Mouse (Mus musculus): ENCODE data around the gene Ppa1. TPM values are rescaled to one million over a fixed set of nuclear protein-coding genes. Genes with fewer than 3 reads are reported as not detected.

Ppa1 gene
- total and polyA plus RNA-seq, 3 experiments, result 178 to 337 (median 249) TPM

GRCm38 (mm10) chr10:61599556-61600114 lies 48.7 kb upstream of the Ppa1 start:
- H3K4me1 ChIP-seq (ENCODE audit: control insufficient read depth in 1 of 2, insufficient read depth in 2 of 2), result peaks cover 14 to 55% of the 10 kb centered on the region in 2 experiments; a peak in 3 of 4 replicates
- dilution Hi-C loops (cut with MboI; ENCODE audit: extremely low pct_ligation_motif_present, extremely low pct_unique_long_range_greater_than_20kb, low sequenced_read_pairs), result no loop called here
- no peaks in the 10 kb centered on the region for H3K79me2 ChIP-seq (replicated peaks; ENCODE audit: control insufficient read depth, extremely low read depth, insufficient read depth, poor library complexity, severe bottlenecking)
- H3K4me3 ChIP-seq (replicated peaks in 1 of 3; ENCODE audit: low read depth in 2 of 3, low read length in 2 of 3, poor library complexity in 1 of 3), result no peak overlapping the region
- H3K27ac ChIP-seq (ENCODE audit: insufficient read depth, low read depth), result peak overlapping the region; percentile 64
- peak overlapping the region; percentile 40; the same call in 1 of the 2 replicates for H3K9ac ChIP-seq (ENCODE audit: insufficient read depth, low read depth)
- peak overlapping the region; percentile 39 for H3K4me2 ChIP-seq (ENCODE audit: insufficient read depth, low read depth, poor library complexity, severe bottlenecking)
- in situ Hi-C loops (cut with MboI; ENCODE audit: low pct_ligation_motif_present, low pct_unique_long_range_greater_than_20kb, low sequenced_read_pairs), result loop anchor here (5.0 kb wide), 1 partner anchor 122 kb away; the partner anchor contains the start of gene Lrrc20
- H3K27me3 ChIP-seq (replicated peaks), result no peaks in the 10 kb centered on the region
- H3K9me3 ChIP-seq (replicated peaks; ENCODE audit: low read length), result peaks cover 3% of the 10 kb centered on the region
- DNase-seq (ENCODE audit: extremely low read depth), result peak; percentile 56
- no peaks in the 10 kb centered on the region for H3K36me3 ChIP-seq (replicated peaks in 1 of 2; ENCODE audit: control insufficient read depth in 1 of 2, insufficient read depth in 1 of 2, low read length in 1 of 2)
- TF ChIP-seq IRF4 (IDR thresholded peaks at IDR 0.05; ENCODE audit: low read depth, low read length), result peak; percentile 68; the same call in 1 of the 2 replicates
- TF ChIP-seq CHD1 (IDR thresholded peaks at IDR 0.05; ENCODE audit: low read depth, low read length), result no peak
- TF ChIP-seq MAZ (IDR thresholded peaks at IDR 0.05; ENCODE audit: low read depth, low read length), result 0 out of 2 replicates have a peak, but pooled peaks have one; percentile 42
- TF ChIP-seq SIN3A (IDR thresholded peaks at IDR 0.05; ENCODE audit: low read length), result peak; percentile 67
- TF ChIP-seq POLR2A (IDR thresholded peaks at IDR 0.05; ENCODE audit: low read depth, low read length), result peak; percentile 32; the same call in 1 of the 2 replicates
- 0 out of 2 replicates have a peak, but pooled peaks have one; percentile 16 for TF ChIP-seq NELFE (IDR thresholded peaks at IDR 0.05; ENCODE audit: low read depth, low read length)
- no peak for TF ChIP-seq MXI1 (IDR thresholded peaks at IDR 0.05; ENCODE audit: low read depth, low read length)
- peak; percentile 55; the same call in 1 of the 2 replicates for TF ChIP-seq MEF2A (IDR thresholded peaks at IDR 0.05; ENCODE audit: borderline replicate concordance, low read depth, low read length)
- peak; percentile 53 for TF ChIP-seq BHLHE40 (IDR thresholded peaks at IDR 0.05; ENCODE audit: low read depth, low read length)
- peak; percentile 32; the same call in 1 of the 2 replicates for TF ChIP-seq EP300 (IDR thresholded peaks at IDR 0.05; ENCODE audit: low read length)
- peak; percentile 94 for TF ChIP-seq ZNF384 (IDR thresholded peaks at IDR 0.05; ENCODE audit: low read depth, low read length)
- TF ChIP-seq RCOR1 (conservative IDR thresholded peaks at IDR 0.05; ENCODE audit: low read depth, low read length), result 0 out of 2 replicates have a peak, but pooled peaks have one; percentile 34
- no peak for TF ChIP-seq PAX5 (IDR thresholded peaks at IDR 0.05; ENCODE audit: low read length)
- TF ChIP-seq ETS1 (conservative IDR thresholded peaks at IDR 0.05; ENCODE audit: low read depth, low read length), result peak; percentile 66; the same call in 1 of the 2 replicates
- TF ChIP-seq TCF12 (IDR thresholded peaks at IDR 0.05; ENCODE audit: low read depth, low read length), result peak; percentile 43; the same call in 1 of the 2 replicates

GRCm38 (mm10) chr10:61602283-61603033 lies 45.9 kb upstream of the Ppa1 start:
- H3K79me2 ChIP-seq (replicated peaks; ENCODE audit: control insufficient read depth, extremely low read depth, insufficient read depth, poor library complexity, severe bottlenecking), result no peaks in the 10 kb centered on the region
- H3K4me2 ChIP-seq (ENCODE audit: insufficient read depth, low read depth, poor library complexity, severe bottlenecking), result peak overlapping the region; percentile 91
- H3K9me3 ChIP-seq (replicated peaks; ENCODE audit: low read length), result peaks cover 3% of the 10 kb centered on the region
- dilution Hi-C loops (cut with MboI; ENCODE audit: extremely low pct_ligation_motif_present, extremely low pct_unique_long_range_greater_than_20kb, low sequenced_read_pairs) (no loop called here), in situ Hi-C loops (cut with MboI; ENCODE audit: low pct_ligation_motif_present, low pct_unique_long_range_greater_than_20kb, low sequenced_read_pairs) (loop anchor here (5.0 kb wide), 1 partner anchor 125 kb away; the partner anchor contains the start of gene Lrrc20)
- peak overlapping the region; percentile 33 to 58 (median 41) for H3K4me3 ChIP-seq (replicated peaks in 1 of 3; ENCODE audit: low read depth in 2 of 3, low read length in 2 of 3, poor library complexity in 1 of 3)
- H3K27ac ChIP-seq (ENCODE audit: insufficient read depth, low read depth), result no peak overlapping the region
- H3K36me3 ChIP-seq (replicated peaks in 1 of 2; ENCODE audit: control insufficient read depth in 1 of 2, insufficient read depth in 1 of 2, low read length in 1 of 2), result no peaks in the 10 kb centered on the region
- peak; percentile 86 for DNase-seq (ENCODE audit: extremely low read depth)
- no peaks in the 10 kb centered on the region for H3K27me3 ChIP-seq (replicated peaks)
- no peak overlapping the region; the same call in 1 of the 2 replicates for H3K9ac ChIP-seq (ENCODE audit: insufficient read depth, low read depth)
- peaks cover 11 to 56% of the 10 kb centered on the region in 2 experiments; a peak in 3 of 4 replicates for H3K4me1 ChIP-seq (ENCODE audit: control insufficient read depth in 1 of 2, insufficient read depth in 2 of 2)
- peak; percentile 75 for TF ChIP-seq RAD21 (IDR thresholded peaks at IDR 0.05; ENCODE audit: low read depth, low read length)
- TF ChIP-seq CHD2 (IDR thresholded peaks at IDR 0.05; ENCODE audit: low read length), result no peak
- TF ChIP-seq MEF2A (IDR thresholded peaks at IDR 0.05; ENCODE audit: borderline replicate concordance, low read depth, low read length), result peak; percentile 44; the same call in 1 of the 2 replicates
- no peak for TF ChIP-seq ZNF384 (IDR thresholded peaks at IDR 0.05; ENCODE audit: low read depth, low read length)
- TF ChIP-seq CTCF (conservative IDR thresholded peaks at IDR 0.05 in 1 of 2, IDR thresholded peaks at IDR 0.05 in 1 of 2; ENCODE audit: low read depth in 2 of 2, low read length in 2 of 2), result peak; percentile 56 to 89; a peak in 3 of 4 replicates
- TF ChIP-seq USF1 (IDR thresholded peaks at IDR 0.05; ENCODE audit: low read depth, low read length), result no peak
- no peak for TF ChIP-seq MAFK (IDR thresholded peaks at IDR 0.05; ENCODE audit: insufficient replicate concordance, low read length)
- no peak for TF ChIP-seq MYC (IDR thresholded peaks at IDR 0.05; ENCODE audit: low read depth, low read length)
- TF ChIP-seq KAT2A (IDR thresholded peaks at IDR 0.05; ENCODE audit: insufficient replicate concordance, low read length), result no peak
- no peak for TF ChIP-seq UBTF (IDR thresholded peaks at IDR 0.05; ENCODE audit: low read depth, low read length)
- no peak for TF ChIP-seq HCFC1 (IDR thresholded peaks at IDR 0.05; ENCODE audit: low read depth, low read length)
- no peak for TF ChIP-seq TCF12 (IDR thresholded peaks at IDR 0.05; ENCODE audit: low read depth, low read length)
- TF ChIP-seq E2F4 (IDR thresholded peaks at IDR 0.05; ENCODE audit: insufficient replicate concordance, low read depth, low read length), result no peak
- no peak for TF ChIP-seq RCOR1 (conservative IDR thresholded peaks at IDR 0.05; ENCODE audit: low read depth, low read length)
- no peak for TF ChIP-seq ZKSCAN1 (IDR thresholded peaks at IDR 0.05; ENCODE audit: borderline replicate concordance, low read depth, low read length)
- peak; percentile 28; the same call in 1 of the 2 replicates for TF ChIP-seq ELF1 (IDR thresholded peaks at IDR 0.05; ENCODE audit: low read depth, low read length)
- TF ChIP-seq POLR2A (IDR thresholded peaks at IDR 0.05; ENCODE audit: low read depth, low read length), result no peak
- TF ChIP-seq JUN (IDR thresholded peaks at IDR 0.05; ENCODE audit: insufficient read depth, low read depth, low read length), result no peak
- no peak for TF ChIP-seq ETS1 (conservative IDR thresholded peaks at IDR 0.05; ENCODE audit: low read depth, low read length)

Measured in CH12.LX (cell line).